Mouse (Mus musculus) ES-E14 (cell line): ENCODE measurements at regions not wholly inside any gene's neighbourhood (a gene's known extent, or its start where the extent isn't known, plus 50 kb on each side); places are given as distances from the start of the nearest gene placed in this dataset.

Experiments used
- DNase-seq: peaks from one replicate; pipeline ENCODE4 v3.0.0-alpha.2; 2013; ENCODE audit warnings: low read depth, low spot score
- H3K27ac ChIP-seq: 2 replicates; pipeline ENCODE4 v1.5.1; 2012; ENCODE audit warnings: low read depth, mild to moderate bottlenecking, low read length, moderate library complexity, mixed read lengths; ENCODE audit not compliant: poor library complexity, insufficient read depth, severe bottlenecking
- H3K36me3 ChIP-seq: 2 replicates; pipeline ENCODE4 v1.6.1; 2012; ENCODE audit warnings: mild to moderate bottlenecking, low read length, moderate library complexity, mixed read lengths; ENCODE audit not compliant: control insufficient read depth, poor library complexity, insufficient read depth, severe bottlenecking
- H3K4me1 ChIP-seq, 2 experiments: fragments of 150-350 bp in 1 of 2; sonication (generic) in 1 of 2; 2 replicates each; pipeline ENCODE4 v1.6.1; 2012; ENCODE audit warnings: low read length in 2 of 2, mild to moderate bottlenecking in 1 of 2, mixed read lengths in 1 of 2; ENCODE audit not compliant: control insufficient read depth in 2 of 2, insufficient read depth in 2 of 2, poor library complexity in 1 of 2
- H3K4me3 ChIP-seq, 2 experiments: fragments of 150-350 bp in 1 of 2; sonication (generic) in 1 of 2; 2 replicates each; pipeline ENCODE4 v1.5.1; 2012; ENCODE audit warnings: low read length in 2 of 2, low read depth in 1 of 2, mild to moderate bottlenecking in 1 of 2, mixed read lengths in 1 of 2; ENCODE audit not compliant: insufficient read depth in 1 of 2, poor library complexity in 1 of 2, severe bottlenecking in 1 of 2
- H3K9ac ChIP-seq: 2 replicates; pipeline ENCODE4 v1.6.1; 2012; ENCODE audit warnings: low read depth, mild to moderate bottlenecking, low read length, mixed read lengths; ENCODE audit not compliant: poor library complexity, insufficient read depth, severe bottlenecking
- H3K9me3 ChIP-seq: fragments of 150-350 bp; sonication (generic); 2 replicates; pipeline ENCODE4 v1.6.1; 2012; ENCODE audit warnings: low read depth, mild to moderate bottlenecking, low read length; ENCODE audit not compliant: control insufficient read depth, insufficient read depth
- CHD2 ChIP-seq: IDR thresholded peaks from 2 replicates; pipeline ENCODE4 v1.6.1; 2014; ENCODE audit warnings: mild to moderate bottlenecking, low read depth, low read length, inconsistent platforms
- HCFC1 ChIP-seq: IDR thresholded peaks from 2 replicates; pipeline ENCODE4 v1.6.1; 2012; ENCODE audit warnings: low read length, inconsistent platforms, borderline replicate concordance; ENCODE audit not compliant: insufficient read depth
- MAFK ChIP-seq: IDR thresholded peaks from 2 replicates; pipeline ENCODE4 v1.6.1; 2014; ENCODE audit warnings: mild to moderate bottlenecking, low read depth, low read length, inconsistent platforms; ENCODE audit not compliant: insufficient read depth
- ZC3H11A ChIP-seq: IDR thresholded peaks from 2 replicates; pipeline ENCODE4 v1.6.1; 2012; ENCODE audit warnings: low read depth, mild to moderate bottlenecking, inconsistent platforms, low read length, borderline replicate concordance
- ZNF384 ChIP-seq: IDR thresholded peaks from 2 replicates; pipeline ENCODE4 v1.6.1; 2012; ENCODE audit warnings: low read depth, low read length, inconsistent platforms
- in situ Hi-C, 2 experiments: fragments of 600-800 bp; cut with MboI; formaldehyde crosslinking; loops; one replicate each; pipeline ENCODE4 v1.15.1; 2025; ENCODE audit warnings: low sequenced_read_pairs in 2 of 2, inconsistent platforms in 1 of 2; ENCODE audit not compliant: unreplicated experiment in 2 of 2

- in situ Hi-C loops, result no loop called here
- peak overlapping the region; percentile 13; the same call in 1 of the 2 replicates for H3K9ac ChIP-seq
- peaks cover 5 to 9% of the 10 kb centered on the region in 2 experiments; a peak in 3 of 4 replicates for H3K4me1 ChIP-seq
- no peak overlapping the region for H3K4me3 ChIP-seq
- TF ChIP-seq HCFC1, result no peak
- TF ChIP-seq CHD2, result no peak
- TF ChIP-seq ZNF384, result no peak
- no peak for TF ChIP-seq MAFK
- no peak for TF ChIP-seq ZC3H11A
- no peak for DNase-seq
- H3K27ac ChIP-seq, result no peak overlapping the region
- no peaks in the 10 kb centered on the region for H3K9me3 ChIP-seq
- H3K36me3 ChIP-seq, result no peaks in the 10 kb centered on the region
These were observed 104.9 kb upstream of the Sgk1 start for GRCm38 (mm10) chr10:21777103-21777502.

- DNase-seq, result no peak
- Histone ChIP-seq H3K9ac (no peak overlapping the region), H3K4me3 (no peak overlapping the region), H3K27ac (no peak overlapping the region), H3K36me3 (no peaks in the 10 kb centered on the region), H3K4me1 (0 out of 4 replicates have a peak, but pooled peaks cover 0 to 1% of the 10 kb centered on the region in 2 experiments), H3K9me3 (no peaks in the 10 kb centered on the region)
- no peak for TF ChIP-seq ZC3H11A
- in situ Hi-C loops, result no loop called here
These were observed 98.5 kb upstream of the Sgk1 start for GRCm38 (mm10) chr10:21783478-21783877.

GRCm38 (mm10) chr10:21785110-21785509, 96.9 kb upstream of the Sgk1 start:
- Histone ChIP-seq H3K4me1 (peaks cover 0 to 9% of the 10 kb centered on the region in 2 experiments; a peak in 1 of 4 replicates), H3K27ac (no peak overlapping the region), H3K36me3 (no peaks in the 10 kb centered on the region), H3K4me3 (no peak overlapping the region), H3K9ac (no peak overlapping the region), H3K9me3 (no peaks in the 10 kb centered on the region)
- TF ChIP-seq MAFK, result no peak
- no peak for TF ChIP-seq HCFC1
- no peak for TF ChIP-seq CHD2
- TF ChIP-seq ZC3H11A, result no peak
- TF ChIP-seq ZNF384, result no peak
- DNase-seq, result no peak
- in situ Hi-C loops, result no loop called here

GRCm38 (mm10) chr10:21785785-21786184, 96.2 kb upstream of the Sgk1 start:
- Histone ChIP-seq H3K9ac (no peak overlapping the region), H3K4me3 (no peak overlapping the region)

More at GRCm38 (mm10) chr10:21785785-21786184, 96.2 kb upstream of the Sgk1 start:
- no peak for DNase-seq
- Histone ChIP-seq H3K27ac (no peak overlapping the region), H3K4me1 (peaks cover 0 to 9% of the 10 kb centered on the region in 2 experiments; a peak in 1 of 4 replicates), H3K9me3 (no peaks in the 10 kb centered on the region), H3K36me3 (no peaks in the 10 kb centered on the region)
- in situ Hi-C loops, result no loop called here
- TF ChIP-seq ZC3H11A, result no peak
- no peak for TF ChIP-seq HCFC1
- no peak for TF ChIP-seq MAFK
- TF ChIP-seq CHD2, result no peak
- TF ChIP-seq ZNF384, result no peak
